Mouse (Mus musculus) ES-E14 (cell line): ENCODE data around the gene Zfp213.

ENCODE experiments used
- HCFC1 ChIP-seq: IDR thresholded peaks from 2 replicates; pipeline ENCODE4 v1.6.1; 2012; ENCODE audit warnings: low read length, inconsistent platforms, borderline replicate concordance; ENCODE audit not compliant: insufficient read depth
- ZC3H11A ChIP-seq: IDR thresholded peaks from 2 replicates; pipeline ENCODE4 v1.6.1; 2012; ENCODE audit warnings: low read depth, mild to moderate bottlenecking, inconsistent platforms, low read length, borderline replicate concordance

- peak; percentile 42; the same call in 1 of the 2 replicates for TF ChIP-seq ZC3H11A
- no peak for TF ChIP-seq HCFC1
These were observed 46.3 kb upstream of the Zfp213 start for GRCm38 (mm10) chr17:23610361-23610800.
